Mouse (Mus musculus) MN1 (cell line): ENCODE results near the gene Col9a2.

Experiments used
- DNase-seq: peaks from one replicate; pipeline ENCODE4 v3.0.0-alpha.2; 2016; ENCODE audit warnings: low spot score

Gene Col9a2

DNA sequence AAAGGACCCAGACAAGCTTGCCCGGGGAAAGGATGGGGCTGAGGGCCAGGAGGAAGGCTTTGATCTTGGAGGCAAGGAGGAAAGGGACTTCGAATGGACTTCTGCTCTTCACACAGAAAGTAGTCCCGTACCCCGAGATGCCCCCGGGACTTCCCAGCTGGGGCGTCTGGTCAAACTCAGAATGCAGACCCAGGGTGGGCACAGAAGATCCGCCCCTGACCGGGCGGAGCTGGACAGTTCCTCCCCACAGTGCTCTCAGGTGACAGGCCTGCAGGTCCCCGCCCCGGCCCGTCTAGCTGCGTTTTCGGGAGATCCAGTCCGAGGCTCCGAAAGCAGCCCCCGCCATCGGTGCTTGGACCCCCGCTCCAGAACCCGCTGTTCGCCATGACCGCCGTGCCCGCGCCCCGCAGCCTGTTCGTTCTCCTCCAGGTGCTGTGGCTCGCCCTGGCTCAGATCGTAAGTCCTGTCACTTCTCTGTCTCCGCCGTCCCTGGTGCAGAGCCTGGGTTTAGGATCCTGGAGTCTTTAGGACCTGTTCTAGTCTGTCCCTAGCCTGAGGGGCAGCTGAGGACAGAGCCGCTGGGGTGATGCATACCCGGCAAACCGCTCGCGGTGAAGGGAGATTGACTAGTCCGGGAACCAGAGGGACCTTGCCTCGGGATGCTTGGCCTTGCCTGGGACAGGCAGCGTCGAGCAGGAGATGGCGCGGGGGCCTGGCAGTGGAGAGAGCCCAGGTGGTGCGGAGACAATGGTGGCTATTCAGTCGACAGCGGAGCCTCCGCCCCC is at the start of gene Col9a2:
Gene Col9a2, plus strand, starts transcription at position 55 of the 785 bp plus-strand sequence.
- DNase-seq = no peak

DNA sequence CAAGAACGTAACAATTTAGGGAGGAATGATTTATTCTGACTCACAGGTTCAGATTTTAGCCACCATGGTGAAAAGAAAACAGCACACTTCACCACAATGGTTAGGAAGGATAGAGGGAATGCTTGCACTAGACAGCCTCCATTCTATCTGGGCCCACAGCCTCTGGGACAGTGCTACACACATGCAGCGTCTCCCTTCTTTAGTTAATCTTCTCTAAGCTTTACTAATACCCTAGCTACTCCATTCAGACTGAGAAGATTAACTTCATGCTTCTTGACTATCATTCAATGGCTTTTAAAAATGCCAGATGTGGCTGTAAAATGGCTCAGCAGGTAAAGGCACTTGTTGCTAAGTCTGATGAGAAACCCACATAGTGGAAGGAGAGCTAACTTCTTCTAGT is 46.9 kb upstream of the Col9a2 start:
- DNase-seq = no peak

DNA sequence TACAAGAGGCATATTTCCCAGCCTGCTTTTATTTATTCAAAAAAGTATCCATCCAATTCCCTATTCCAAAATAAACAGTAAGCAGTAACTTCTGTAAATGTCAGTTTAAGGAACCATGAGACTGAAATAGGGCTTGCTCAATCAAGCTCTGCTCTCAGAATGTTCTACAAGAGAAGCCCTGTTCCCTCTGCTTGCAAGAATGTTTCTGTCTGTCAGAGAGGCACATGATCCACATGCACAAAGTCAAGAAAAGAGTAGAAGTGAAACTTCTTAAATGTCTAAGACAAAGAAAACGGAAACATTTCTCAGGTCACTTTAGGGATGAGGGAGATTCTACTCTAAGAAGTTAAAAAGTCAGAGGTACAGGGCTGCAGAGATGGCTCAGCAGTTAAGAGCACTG is 46.2 kb upstream of the Col9a2 start:
- DNase-seq = no peak

DNA sequence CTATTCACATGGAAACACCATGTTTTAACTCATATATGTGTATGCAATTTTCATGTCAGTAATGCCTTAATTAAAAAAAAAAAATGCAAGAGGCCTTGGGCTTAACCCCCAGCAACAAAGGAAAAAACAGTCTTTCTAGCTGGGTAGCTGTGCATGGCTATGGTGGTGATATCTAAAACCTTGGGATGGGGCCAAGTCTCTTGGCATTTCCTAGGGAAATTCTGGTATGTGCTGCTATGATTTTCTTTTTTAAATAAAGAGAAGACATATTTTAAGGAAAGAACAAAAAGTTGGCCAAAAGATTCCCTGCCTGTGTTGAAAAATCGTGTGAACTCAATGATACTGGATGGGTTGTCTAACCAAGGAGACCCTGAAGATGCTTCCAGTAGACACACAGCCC is 43.3 kb upstream of the Col9a2 start:
- DNase-seq = no peak

DNA sequence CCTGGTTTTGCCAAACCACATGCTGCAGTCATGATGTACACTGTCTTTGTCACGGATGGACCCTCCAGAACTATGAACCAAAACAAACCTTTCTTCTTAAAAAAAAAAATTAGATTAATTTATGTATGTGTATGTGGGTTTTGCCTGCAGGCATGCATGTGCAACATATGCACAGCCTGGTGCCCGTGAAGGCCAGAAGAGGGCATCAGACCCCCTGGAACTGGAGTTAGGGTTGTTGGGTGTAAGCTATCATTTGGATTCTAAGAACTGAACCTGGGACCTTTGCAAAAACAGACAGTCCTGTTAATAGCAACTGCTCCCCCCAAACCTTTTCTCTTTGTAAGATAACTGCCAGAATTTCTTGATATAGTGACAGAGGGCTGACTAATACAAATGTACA is 38.1 kb upstream of the Col9a2 start:
- no peak for DNase-seq

DNA sequence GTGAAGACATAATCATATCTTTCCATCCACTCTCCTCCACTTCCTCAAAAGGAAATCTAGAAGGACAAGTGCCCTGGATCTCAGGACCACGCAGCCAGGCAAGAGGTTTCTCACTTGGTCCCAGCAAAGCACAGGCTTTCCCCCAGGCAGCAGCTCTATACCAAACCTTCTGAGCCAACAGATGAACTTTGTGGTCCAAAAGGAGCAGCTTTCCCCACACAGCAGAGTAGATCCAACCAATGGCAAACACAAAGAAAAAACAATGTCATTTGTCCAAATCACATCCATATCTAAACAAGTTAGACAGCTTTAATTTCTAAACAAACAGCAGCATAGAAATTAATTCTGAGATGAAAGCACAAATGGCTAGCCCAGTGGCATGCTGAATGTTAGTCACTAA is 37.5 kb upstream of the Col9a2 start:
- DNase-seq = no peak

DNA sequence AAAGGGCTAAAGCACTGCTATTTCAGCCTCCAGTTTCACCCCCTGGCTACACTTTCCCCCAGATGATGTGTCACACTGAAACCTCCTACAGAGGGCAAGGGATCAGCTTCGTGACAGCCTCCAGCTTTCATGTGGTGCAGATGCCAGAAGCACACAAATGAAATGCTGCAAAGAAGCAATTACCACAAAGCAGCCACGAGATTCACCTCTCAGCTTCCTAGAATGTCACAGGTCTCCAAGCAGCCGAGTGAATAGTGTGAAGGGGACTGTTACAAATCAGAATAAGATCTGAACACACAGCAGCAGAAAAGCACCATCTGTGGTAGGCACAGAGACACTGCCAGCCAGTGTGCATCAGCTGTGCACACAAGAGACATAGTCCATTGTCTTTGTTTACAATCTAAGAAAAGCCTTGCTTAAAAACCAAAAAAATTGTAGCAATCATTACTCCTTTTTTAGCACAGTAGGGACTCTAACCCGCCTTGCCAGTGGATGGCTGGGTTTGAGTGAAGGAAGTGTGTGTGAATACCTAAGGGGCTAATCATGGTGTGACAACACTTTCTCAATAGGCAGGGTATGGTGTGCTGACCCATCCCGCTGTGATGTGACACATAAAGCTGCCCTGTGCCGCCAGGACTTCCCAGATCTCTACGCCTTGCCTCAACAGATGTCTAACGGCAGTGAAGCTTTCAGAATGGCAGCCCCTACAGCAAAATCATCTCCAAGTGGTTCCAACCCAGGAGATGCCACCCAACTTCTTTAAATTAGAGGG is 36.6 kb upstream of the Col9a2 start:
- no peak for DNase-seq

DNA sequence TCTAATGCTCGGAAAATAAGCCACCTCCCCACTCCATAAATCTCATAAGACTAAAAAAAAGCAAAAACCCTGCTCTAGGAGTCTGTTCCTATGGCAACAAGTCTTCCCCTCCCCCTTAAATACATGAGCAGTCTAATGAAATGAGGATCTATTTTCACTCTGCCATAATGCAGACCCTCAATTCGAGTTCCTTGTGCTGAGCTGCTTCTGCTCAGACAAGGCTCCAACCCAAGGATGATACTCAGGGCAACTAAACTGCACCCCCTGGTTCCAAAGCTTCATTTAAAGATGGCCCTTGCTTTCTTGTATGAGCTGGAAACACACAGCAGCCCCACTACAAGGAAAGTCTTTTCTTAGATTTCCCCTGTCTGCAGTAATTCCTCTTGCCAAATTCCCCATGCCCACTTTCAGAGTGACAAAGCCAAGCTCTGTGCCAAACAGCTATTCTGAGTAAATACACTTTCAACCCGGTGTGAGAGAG is 35.5 kb upstream of the Col9a2 start:
- DNase-seq = no peak

DNA sequence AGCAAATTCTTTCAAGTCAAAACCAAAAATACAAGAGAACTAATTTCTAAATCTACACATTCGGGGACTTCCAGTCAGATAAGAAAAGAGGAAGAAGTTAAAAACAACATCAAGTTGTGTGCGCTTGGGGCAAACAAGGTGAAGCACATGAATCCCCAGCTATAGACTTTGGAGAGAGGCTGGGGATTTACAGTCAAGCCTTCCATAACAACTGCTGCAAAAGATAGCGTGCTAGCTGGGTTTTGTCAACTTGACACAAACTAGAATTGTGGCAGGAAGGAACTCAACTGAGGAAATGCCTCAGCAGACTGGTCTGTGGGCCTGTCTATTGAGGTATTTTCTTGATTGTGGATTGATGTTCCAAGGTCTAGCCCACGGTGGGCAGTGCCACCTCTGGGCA is 34.5 kb upstream of the Col9a2 start:
- DNase-seq = no peak

DNA sequence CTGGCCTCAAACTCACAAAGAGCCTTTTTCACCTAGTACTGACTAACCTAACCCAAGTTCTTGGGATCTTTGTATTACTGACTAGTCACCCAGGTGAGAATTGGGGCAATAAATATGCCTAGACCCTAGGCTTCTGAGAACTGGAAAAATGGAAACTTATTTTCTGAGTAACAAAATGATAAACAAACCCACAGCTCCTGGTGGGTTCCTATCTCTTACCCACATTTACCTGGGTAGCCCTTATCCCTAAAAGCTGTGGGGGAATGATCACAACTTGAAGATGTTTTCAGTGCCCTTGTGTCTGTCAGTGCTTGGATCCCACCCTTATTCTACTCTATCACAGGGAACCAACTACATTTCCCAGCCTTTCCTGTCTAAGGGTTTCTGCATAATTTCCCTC is 32.2 kb upstream of the Col9a2 start:
- no peak for DNase-seq

DNA sequence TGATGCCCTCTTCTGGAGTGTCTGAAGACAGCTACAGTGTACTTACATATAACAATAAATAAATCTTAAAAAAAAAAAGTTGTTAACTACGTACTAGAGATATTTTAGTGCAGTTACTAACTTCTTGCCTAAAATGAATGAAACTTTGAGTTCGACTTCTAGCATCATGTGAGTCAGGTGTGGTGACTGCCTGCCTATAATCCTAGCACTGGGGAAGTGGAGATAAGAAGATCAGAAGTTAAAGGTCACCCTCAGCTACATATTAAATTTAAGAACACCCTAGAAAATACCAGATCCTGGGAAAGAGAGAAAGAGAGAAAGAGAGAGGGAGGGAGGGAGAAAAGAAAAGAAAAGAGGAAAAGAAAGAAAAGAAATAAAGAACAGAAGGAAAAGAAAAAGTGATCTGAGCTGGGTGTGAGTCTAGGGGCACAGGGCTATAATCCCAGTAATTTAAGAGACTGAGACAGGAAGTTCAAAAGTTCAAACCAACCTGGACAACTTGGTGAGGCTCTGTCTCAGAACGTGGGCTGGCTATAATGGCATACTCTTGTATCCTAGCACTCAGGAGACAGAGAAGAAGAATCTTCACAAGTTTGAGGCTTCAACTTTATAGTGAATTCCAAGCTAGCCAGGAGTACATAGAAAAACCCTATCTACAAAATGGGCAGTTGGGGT is 31.0 kb upstream of the Col9a2 start:
- no peak for DNase-seq

DNA sequence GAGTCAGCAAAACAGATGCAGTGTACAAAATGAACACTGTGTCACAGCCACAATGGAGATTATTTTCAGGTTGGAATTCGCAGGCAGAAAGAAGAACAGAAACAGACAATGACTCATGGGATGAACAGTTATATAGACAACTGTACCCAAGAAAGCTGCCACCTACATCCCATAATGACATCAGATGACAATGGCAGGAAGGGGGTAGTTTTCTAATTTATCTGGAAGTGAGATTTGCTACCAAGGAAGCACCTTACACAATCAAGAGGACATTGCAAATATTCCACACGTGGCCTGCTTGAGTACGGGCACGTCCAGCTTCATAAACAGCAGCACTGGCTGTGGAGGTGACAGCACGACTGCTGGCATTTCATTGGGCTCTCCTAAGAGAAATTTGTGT is 30.0 kb upstream of the Col9a2 start:
- DNase-seq = no peak

DNA sequence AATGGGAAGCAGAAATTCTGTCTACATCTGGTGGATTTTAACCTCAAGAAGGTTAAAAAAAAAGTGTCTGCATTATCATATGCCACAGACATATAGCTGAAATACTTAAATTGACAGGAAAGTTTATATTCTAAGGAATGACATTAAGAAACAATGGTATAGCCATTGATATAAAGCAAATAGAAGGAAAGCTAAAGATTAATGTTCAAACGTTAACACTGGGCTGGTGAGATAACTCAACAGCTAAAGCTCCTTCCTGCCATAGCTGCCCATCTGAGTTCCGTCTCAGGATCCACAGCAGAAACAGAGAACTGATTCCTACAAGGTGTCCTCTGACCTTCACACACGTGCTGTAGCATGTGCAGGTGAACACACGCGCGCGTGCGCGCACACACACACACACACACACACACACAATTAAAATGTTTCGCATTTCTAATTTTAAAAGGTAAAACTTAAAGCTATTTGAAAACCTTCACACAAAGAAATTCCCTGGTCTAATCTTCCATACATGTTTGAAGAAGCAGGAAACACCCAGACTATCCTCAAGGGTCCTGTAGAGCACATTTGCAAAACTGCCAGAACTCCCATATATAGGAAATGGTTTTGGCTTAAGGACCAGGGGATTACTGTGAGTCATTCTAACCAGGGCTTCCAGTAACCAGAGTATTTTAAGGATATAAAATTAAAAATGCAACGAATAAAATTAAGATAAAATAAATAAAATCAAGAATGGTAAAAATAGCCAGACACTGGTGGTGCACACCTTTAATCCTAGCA is 28.2 kb upstream of the Col9a2 start:
- DNase-seq = no peak

DNA sequence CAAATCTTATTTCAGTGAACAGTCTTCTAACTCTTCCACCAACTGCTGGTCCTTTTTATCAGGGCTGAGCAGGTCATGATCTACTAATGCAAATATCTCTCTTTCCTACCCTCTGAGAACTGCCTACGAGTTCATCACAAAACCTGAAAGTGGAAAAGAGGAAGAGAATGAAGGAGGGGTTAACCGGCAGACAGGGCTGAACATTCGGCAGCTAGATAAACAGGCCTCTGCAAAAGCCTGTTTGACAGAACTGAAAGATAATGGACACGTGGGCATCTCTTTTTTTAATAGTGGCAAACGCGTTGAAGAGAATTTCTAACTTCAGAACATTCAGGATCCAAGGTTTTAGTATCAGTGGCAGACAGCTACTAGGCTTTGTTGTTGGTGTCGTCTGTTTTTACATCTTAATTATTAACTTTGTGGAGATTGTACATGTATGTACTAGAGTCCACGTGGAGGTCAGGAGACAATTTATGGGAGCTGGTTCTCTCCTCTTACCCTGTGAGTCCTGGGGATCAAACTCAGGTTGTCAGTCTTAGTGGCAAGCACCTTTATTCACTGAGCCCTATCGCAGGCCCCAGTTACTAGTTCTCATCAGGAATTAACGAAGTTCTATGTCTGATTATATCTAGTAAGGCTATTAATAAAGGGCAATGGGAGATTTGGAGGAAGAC is 24.5 kb upstream of the Col9a2 start:
- no peak for DNase-seq

DNA sequence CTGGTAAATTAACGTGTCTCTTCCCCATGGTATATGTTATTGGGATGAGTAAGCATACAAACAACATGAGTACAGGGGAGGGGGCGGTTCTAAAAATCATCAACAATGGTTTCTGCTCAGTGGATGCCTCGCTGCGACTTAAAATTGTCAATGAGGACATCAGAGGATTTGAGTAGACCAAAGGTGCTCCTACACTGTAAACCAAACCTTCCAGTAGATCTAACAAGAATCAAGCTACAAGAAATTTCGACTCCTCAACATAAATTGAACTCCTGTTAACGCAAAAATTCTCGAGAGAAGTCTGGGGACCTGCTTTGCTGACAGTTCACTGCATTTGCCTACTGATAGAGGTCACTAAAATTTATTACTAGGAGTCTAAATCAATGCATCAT is 23.9 kb upstream of the Col9a2 start:
- no peak for DNase-seq

DNA sequence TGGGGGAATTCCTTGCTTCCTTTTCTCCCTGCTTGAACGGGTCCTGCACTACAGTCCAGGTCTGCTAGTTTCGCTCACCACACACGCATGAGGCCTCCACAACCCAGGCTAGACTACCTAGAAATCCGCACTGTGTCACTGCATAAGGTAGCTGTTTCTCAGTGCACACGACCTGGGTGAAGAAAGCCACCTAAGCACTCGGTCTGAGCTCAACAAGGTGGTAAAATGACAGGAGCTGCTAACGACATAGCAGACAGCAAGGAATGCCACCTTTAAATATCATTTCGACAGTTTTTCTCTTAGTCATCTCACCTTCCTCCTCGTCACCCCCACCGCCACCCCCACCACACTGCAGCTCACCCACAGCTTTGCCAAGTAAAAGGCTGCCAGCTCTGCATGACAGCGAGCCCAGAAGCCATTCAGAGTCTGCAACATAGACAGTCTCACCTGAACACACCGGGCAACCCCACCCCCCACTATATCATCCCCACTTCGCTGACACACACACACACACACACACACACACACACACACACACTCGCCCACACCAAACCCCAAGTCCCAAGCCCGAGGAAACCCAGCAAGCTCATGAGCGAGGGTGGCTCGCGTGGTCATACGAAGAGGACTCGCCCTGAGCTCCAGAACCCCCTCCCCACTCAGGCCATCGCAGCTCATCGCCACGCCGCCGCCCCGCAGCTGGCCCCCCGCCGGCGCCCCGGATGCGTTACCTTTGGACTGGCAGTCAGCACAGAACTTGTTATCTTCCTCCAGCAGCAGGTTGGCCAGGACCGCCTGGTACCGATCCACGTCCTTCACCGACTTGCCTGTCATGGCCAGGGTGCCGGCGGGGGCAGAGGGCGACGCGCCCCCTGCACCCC is 22.9 kb upstream of the Col9a2 start:
- no peak for DNase-seq

DNA sequence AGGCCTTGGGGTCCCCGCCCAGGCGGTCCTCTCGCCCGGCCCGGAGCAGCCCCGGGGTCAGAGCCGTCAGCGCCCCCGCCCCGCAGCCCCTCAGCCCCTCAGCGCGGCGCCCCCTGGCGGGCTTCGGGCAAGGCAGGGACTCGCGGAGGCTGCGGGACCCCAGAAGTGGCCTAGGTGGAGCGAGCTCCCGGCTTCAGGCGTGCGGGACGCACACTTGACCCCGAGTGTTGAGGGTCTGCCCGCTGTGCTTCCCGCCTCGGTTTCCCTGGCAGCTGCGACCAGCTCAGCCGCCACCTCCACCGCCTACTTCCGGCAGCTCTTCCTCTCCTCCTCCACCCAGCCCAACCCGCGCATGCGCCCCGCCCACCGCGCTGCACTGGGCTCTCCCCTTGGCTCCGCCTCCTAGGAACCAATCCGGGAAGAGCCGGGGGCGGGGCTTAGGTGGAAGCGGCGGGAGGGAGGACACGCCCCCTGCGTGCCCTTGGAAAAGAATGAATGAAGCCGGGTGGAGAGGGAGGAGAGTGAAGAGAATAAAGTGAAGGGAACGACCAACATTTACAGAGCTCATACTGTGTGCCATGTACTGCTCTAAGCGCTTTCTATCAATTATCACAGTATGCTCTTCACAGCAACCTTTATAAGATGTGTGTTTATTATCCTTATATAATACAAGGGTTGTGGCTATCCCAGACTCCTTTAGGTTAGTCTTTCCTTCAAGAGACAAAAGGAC is 22.1 kb upstream of the Col9a2 start, which contains the start of gene Smap2:
Gene Smap2, minus strand, starts transcription at position 320 of the 730 bp plus-strand sequence.
- DNase-seq = peak; percentile 91

DNA sequence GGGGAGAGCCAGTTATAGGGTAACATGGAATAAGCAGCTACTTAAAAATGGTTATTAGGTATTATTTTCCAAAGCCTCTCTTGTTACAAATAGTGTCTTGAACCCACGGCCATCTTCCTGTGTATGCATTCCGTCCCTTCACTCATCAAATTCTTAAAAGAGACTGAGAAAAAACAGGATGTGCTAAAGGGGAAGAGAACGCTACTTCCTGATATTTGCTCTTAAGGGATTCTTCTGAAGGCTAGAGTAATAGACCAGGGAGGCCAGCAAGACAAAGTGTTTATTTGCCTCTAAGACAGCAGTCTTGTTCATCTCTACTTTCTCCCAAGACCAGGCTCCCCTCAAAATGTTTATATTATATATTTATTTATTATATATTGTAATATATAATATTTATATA is 20.9 kb upstream of the Col9a2 start:
- no peak for DNase-seq

DNA sequence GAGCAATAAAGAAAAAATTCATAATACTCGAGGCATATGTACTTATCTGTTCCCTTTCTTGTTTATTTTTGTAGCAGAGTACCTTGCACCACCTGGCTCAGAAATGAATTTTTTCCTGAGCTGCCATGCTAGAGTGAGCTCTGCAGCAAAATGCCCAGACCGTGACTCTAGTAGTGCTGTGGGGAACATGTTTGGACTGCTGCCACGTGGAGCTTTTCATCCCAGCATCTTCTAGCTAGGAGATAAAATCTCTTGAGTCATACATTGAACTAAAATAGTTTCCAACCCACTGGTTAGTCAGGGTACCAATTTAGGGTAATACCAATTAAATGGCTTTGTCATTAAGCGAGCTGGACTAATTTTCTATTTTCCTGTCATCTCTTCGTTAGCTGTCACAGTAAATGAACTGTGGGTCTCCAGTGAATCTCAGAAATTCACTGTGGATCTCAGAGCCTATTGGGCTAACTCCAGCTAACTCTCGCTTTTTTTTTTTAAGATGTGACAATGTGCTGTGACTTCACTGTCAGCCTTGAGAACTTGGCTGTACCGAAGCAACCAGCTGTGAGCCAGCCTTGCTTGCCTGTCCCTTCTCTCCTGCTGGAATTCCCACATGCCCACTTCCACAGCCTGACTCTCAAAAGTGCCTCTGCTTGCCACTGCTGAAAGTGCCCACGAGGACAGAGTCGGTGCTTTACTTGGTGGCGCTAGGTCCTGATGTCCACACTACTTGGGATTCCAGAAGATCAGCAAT is 19.0 kb upstream of the Col9a2 start:
- DNase-seq = peak; percentile 28
